Mouse (Mus musculus) hindbrain, embryonic 15.5 days (tissue): ENCODE results near the gene Tm9sf4. TPM values are rescaled to one million over a fixed set of nuclear protein-coding genes. Genes with fewer than 3 reads are reported as not detected.

Experiments used
- ATAC-seq: fragments of 200-750 bp; cut with Nextera tagmentation; 2 replicates; pipeline ENCODE4 v1.8.0; 2017; ENCODE audit warnings: low read depth, moderate number of reproducible peaks, moderate TSS enrichment; ENCODE audit not compliant: low FRiP score
- H3K27ac ChIP-seq: fragments of 300-500 bp; sonication (generic); replicated peaks from 2 replicates; pipeline ENCODE4 v1.5.1; 2015; ENCODE audit warnings: mild to moderate bottlenecking, inconsistent platforms
- H3K27me3 ChIP-seq: fragments of 300-500 bp; sonication (generic); 2 replicates; pipeline ENCODE4 v1.6.1; 2015; ENCODE audit warnings: control low read depth, inconsistent platforms
- H3K36me3 ChIP-seq: fragments of 300-500 bp; sonication (generic); 2 replicates; pipeline ENCODE4 v1.6.1; 2015; ENCODE audit warnings: control low read depth, inconsistent platforms
- H3K4me1 ChIP-seq: fragments of 300-500 bp; sonication (generic); replicated peaks from 2 replicates; pipeline ENCODE4 v1.6.1; 2015; ENCODE audit warnings: control low read depth, inconsistent platforms
- H3K4me2 ChIP-seq: fragments of 300-500 bp; sonication (generic); 2 replicates; pipeline ENCODE4 v1.6.1; 2015; ENCODE audit warnings: moderate library complexity, mild to moderate bottlenecking, inconsistent platforms
- H3K4me3 ChIP-seq: fragments of 300-500 bp; sonication (generic); 2 replicates; pipeline ENCODE4 v1.5.1; 2015; ENCODE audit warnings: mild to moderate bottlenecking, inconsistent platforms
- H3K9ac ChIP-seq: fragments of 300-500 bp; sonication (generic); 2 replicates; pipeline ENCODE4 v1.6.1; 2015; ENCODE audit warnings: inconsistent platforms
- H3K9me3 ChIP-seq: fragments of 300-500 bp; sonication (generic); 2 replicates; pipeline ENCODE4 v1.6.1; 2016; ENCODE audit warnings: control low read depth, inconsistent platforms
- WGBS: fragments of 180-500 bp; shearing (Covaris S2); methylation state at CpG from one replicate; pipeline ENCODE4 v1.1.7; 2015; 5-methylcytosine and 5-hydroxymethylcytosine counted together
- polyA plus RNA-seq: library from polyadenylated mRNA; unstranded; fragments of >200 nt; fragmentation: Nextera tagmentation; extraction: Ambion mirVana; gene quantifications from 2 replicates; pipeline ENCODE4 v1.2.1, GENCODE M21; 2015

Gene Tm9sf4
- polyA plus RNA-seq, 1 experiment from 2014 or later = 85.6 TPM

- Histone ChIP-seq H3K4me1 (peaks cover 18% of the 10 kb centered on the region), H3K4me2 (no peak overlapping the region), H3K27ac (no peak overlapping the region), H3K4me3 (no peak overlapping the region), H3K36me3 (peaks cover 11% of the 10 kb centered on the region; the same call in 1 of the 2 replicates), H3K9ac (no peak overlapping the region), H3K9me3 (no peaks in the 10 kb centered on the region), H3K27me3 (no peaks in the 10 kb centered on the region)
- no peak for ATAC-seq
- WGBS = 96% methylated on average over 2 of the region's 2 CpGs
Measured at GRCm38 (mm10) chr2:153222566-153222965, 61.5 kb downstream of the Tm9sf4 start.

- Histone ChIP-seq H3K4me2 (peak within 1 kb of the TSS; percentile 78), H3K27ac (peak within 1 kb of the TSS; percentile 86), H3K4me3 (peak within 1 kb of the TSS; percentile 63), H3K27me3 (no peaks in the 10 kb centered on the region), H3K9me3 (no peaks in the 10 kb centered on the region), H3K9ac (peak within 1 kb of the TSS; percentile 87), H3K4me1 (peaks cover 18% of the 10 kb centered on the region), H3K36me3 (peaks cover 32% of the 10 kb centered on the region)
- 2% methylated on average over 31 of the region's 31 CpGs for WGBS
- peak; percentile 90 for ATAC-seq
Measured at GRCm38 (mm10) chr2:153224946-153225594, 64.0 kb downstream of the Tm9sf4 start, which contains the start of gene Tspyl3. Gene Tspyl3 (minus strand): TSS chr2:153225441.

- 10% methylated on average over 3 of the region's 3 CpGs for WGBS
Measured at GRCm38 (mm10) chr2:153225595-153225953, 64.5 kb downstream of the Tm9sf4 start.

GRCm38 (mm10) chr2:153227959-153228358 lies 66.9 kb downstream of the Tm9sf4 start:
- no peak for ATAC-seq
- Histone ChIP-seq H3K27me3 (no peaks in the 10 kb centered on the region), H3K9ac (no peak overlapping the region), H3K27ac (no peak overlapping the region), H3K9me3 (no peaks in the 10 kb centered on the region), H3K4me3 (no peak overlapping the region), H3K4me2 (no peak overlapping the region), H3K36me3 (peaks cover 51% of the 10 kb centered on the region), H3K4me1 (peaks cover 18% of the 10 kb centered on the region)
- WGBS = 92% methylated on average over 4 of the region's 4 CpGs

More at GRCm38 (mm10) chr2:153225595-153225953, 64.5 kb downstream of the Tm9sf4 start:
- Histone ChIP-seq H3K36me3 (peaks cover 37% of the 10 kb centered on the region), H3K4me3 (peak overlapping the region; percentile 63), H3K27me3 (no peaks in the 10 kb centered on the region), H3K4me2 (peak overlapping the region; percentile 78), H3K27ac (peak overlapping the region; percentile 86), H3K9ac (peak overlapping the region; percentile 87), H3K4me1 (peaks cover 18% of the 10 kb centered on the region), H3K9me3 (no peaks in the 10 kb centered on the region)
- ATAC-seq = no peak; the same call in none of the 2 replicates

- Histone ChIP-seq H3K4me1 (peaks cover 18% of the 10 kb centered on the region), H3K9me3 (no peaks in the 10 kb centered on the region), H3K27ac (no peak overlapping the region), H3K36me3 (peaks cover 56% of the 10 kb centered on the region), H3K9ac (no peak overlapping the region), H3K27me3 (no peaks in the 10 kb centered on the region), H3K4me2 (no peak overlapping the region), H3K4me3 (no peak overlapping the region)
- no peak for ATAC-seq
- WGBS = 89% methylated on average over 5 of the region's 5 CpGs
Measured at GRCm38 (mm10) chr2:153228523-153228922, 67.4 kb downstream of the Tm9sf4 start.

GRCm38 (mm10) chr2:153237193-153237592 lies 76.1 kb downstream of the Tm9sf4 start:
- Histone ChIP-seq H3K27me3 (no peaks in the 10 kb centered on the region), H3K9me3 (no peaks in the 10 kb centered on the region), H3K9ac (no peak overlapping the region), H3K36me3 (peaks cover 37% of the 10 kb centered on the region), H3K27ac (no peak overlapping the region), H3K4me3 (no peak overlapping the region), H3K4me1 (peaks cover 35% of the 10 kb centered on the region), H3K4me2 (no peak overlapping the region)
- no peak for ATAC-seq
- 70% methylated on average over 4 of the region's 4 CpGs for WGBS

GRCm38 (mm10) chr2:153237891-153238290 lies 76.8 kb downstream of the Tm9sf4 start:
- ATAC-seq = no peak
- Histone ChIP-seq H3K27me3 (no peaks in the 10 kb centered on the region), H3K9me3 (no peaks in the 10 kb centered on the region), H3K9ac (no peak overlapping the region), H3K4me2 (no peak overlapping the region), H3K4me3 (no peak overlapping the region), H3K36me3 (peaks cover 33% of the 10 kb centered on the region), H3K27ac (no peak overlapping the region), H3K4me1 (peaks cover 42% of the 10 kb centered on the region)
- 88% methylated on average over 4 of the region's 4 CpGs for WGBS

- Histone ChIP-seq H3K27me3 (no peaks in the 10 kb centered on the region), H3K4me2 (no peak overlapping the region), H3K9me3 (no peaks in the 10 kb centered on the region), H3K4me3 (no peak overlapping the region), H3K36me3 (peaks cover 27% of the 10 kb centered on the region), H3K9ac (no peak overlapping the region), H3K27ac (no peak overlapping the region), H3K4me1 (peaks cover 42% of the 10 kb centered on the region)
- ATAC-seq = no peak
- WGBS = 91% methylated on average over 2 of the region's 2 CpGs
Measured at GRCm38 (mm10) chr2:153238406-153238805, 77.3 kb downstream of the Tm9sf4 start.

- Histone ChIP-seq H3K4me3 (peak overlapping the region; percentile 99), H3K4me2 (peak overlapping the region; percentile 82), H3K4me1 (peaks cover 42% of the 10 kb centered on the region), H3K27me3 (no peaks in the 10 kb centered on the region), H3K27ac (0 out of 2 replicates have a peak overlapping the region, but pooled peaks have one; percentile 15), H3K9ac (peak overlapping the region; percentile 99), H3K9me3 (no peaks in the 10 kb centered on the region), H3K36me3 (peaks cover 20% of the 10 kb centered on the region)
- no peak for ATAC-seq
- 70% methylated on average over 7 of the region's 7 CpGs for WGBS
Measured at GRCm38 (mm10) chr2:153239021-153239859, 78.1 kb downstream of the Tm9sf4 start.

- whole genome bisulfite sequencing = 10% methylated on average over 22 of the region's 22 CpGs
- peak overlapping the region; percentile 82 for H3K4me2 ChIP-seq
- H3K4me3 ChIP-seq = peak overlapping the region; percentile 99
- H3K36me3 ChIP-seq = peaks cover 13% of the 10 kb centered on the region
- peak overlapping the region; percentile 99 for H3K9ac ChIP-seq
- peaks cover 42% of the 10 kb centered on the region for H3K4me1 ChIP-seq
- ATAC-seq = no peak
- no peaks in the 10 kb centered on the region for H3K27me3 ChIP-seq
- 0 out of 2 replicates have a peak overlapping the region, but pooled peaks have one; percentile 38 for H3K27ac ChIP-seq
- H3K9me3 ChIP-seq = no peaks in the 10 kb centered on the region
Measured at GRCm38 (mm10) chr2:153239860-153240480, 78.9 kb downstream of the Tm9sf4 start.

- peak; percentile 42 for ATAC-seq
- Histone ChIP-seq H3K9ac (peak overlapping the region; percentile 99), H3K4me1 (peaks cover 42% of the 10 kb centered on the region), H3K27ac (peak overlapping the region; percentile 91), H3K36me3 (peaks cover 5% of the 10 kb centered on the region), H3K27me3 (no peaks in the 10 kb centered on the region), H3K4me2 (peak overlapping the region; percentile 82), H3K9me3 (no peaks in the 10 kb centered on the region), H3K4me3 (peak overlapping the region; percentile 99)
- 2% methylated on average over 27 of the region's 33 CpGs for WGBS
Measured at GRCm38 (mm10) chr2:153240701-153241235, 79.7 kb downstream of the Tm9sf4 start.
